Mouse (Mus musculus) neural tube, embryonic 10.5 days (tissue): ENCODE results near the gene Gid4.

ENCODE experiments used
- DNase-seq: peaks from one replicate; pipeline ENCODE4 v3.0.0-alpha.2; 2017; ENCODE audit warnings: low spot score; ENCODE audit errors: extremely low spot score

Gid4 gene

DNA sequence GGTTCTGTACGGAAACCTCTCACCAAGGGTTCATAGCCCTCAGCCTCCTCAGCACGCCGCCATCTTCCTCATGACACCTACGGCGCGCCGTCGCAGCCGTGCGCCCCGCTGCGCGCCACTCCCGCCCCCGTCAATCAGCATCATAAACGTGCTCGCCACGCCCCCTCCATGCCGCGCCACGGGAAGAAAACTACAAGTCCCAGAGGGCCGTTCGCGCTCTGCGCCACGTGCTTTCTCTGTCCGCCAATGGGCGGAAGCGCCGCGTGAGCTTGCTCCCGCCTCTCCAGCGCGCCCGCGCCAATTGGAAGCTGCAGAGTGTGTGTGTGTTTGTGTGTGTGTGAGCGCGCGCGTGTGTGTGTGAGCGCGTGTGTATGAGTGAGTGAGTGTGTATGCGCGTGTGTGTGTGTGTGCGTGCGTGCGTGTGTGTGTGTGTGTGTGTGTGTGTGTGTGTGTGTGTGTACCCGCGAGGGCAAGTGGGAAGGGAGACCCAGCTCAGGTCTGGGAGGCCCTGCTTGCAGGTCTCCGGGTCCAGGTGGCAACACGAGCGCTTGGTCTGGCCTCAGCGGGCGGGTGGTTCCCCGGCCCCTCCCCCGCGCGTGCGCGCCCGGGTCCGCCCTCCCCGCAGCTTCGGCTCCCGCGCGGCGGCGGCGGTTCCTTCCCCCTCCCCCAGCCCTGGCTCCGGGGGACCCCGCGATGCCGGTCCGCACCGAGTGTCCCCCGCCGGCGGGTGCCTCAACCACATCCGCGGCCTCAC lies at the start of gene Gid4:
Gene Gid4 (plus strand): TSS at position 183 of the 754 bp plus-strand sequence.
- DNase-seq, result peak; percentile 99

DNA sequence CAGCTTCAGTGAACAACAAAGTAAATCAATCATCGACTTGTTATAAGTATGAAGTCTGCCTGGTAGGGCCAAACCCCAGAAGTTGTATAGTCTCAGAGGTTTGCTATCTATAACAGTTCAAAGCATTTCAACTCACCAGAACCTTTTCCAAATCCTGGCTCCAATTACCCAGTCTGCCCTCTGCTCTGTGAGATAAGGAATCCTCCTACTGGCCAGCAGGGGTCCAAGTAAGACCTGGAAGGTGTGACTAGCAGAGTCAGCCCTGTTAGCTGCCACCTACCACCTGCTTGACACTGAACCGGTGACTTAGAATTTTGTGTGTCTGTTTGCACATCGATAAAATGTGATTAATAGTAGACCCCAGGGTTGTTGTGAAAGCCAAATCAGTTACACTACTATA lies 49.7 kb upstream of the Gid4 start:
- DNase-seq, result no peak

DNA sequence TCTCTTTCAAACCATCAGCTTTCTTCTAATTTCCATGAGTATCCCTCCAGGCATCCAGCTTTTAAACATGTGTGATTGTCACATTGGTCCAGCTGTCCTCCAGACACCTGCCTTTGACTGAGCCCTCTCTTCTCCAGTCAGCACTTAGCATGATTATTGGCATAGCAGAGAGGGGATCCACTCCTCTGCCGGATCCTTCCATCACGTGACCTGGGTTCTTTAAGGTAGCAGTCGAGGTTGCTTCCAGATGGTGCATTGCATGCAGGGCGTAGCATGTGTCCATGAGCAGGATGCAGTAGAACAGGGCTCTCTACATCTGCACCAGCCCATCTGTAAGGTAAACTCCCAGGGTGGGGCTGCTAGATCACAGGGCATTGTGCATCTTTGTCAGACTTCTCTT lies 48.0 kb upstream of the Gid4 start:
- DNase-seq, result no peak

DNA sequence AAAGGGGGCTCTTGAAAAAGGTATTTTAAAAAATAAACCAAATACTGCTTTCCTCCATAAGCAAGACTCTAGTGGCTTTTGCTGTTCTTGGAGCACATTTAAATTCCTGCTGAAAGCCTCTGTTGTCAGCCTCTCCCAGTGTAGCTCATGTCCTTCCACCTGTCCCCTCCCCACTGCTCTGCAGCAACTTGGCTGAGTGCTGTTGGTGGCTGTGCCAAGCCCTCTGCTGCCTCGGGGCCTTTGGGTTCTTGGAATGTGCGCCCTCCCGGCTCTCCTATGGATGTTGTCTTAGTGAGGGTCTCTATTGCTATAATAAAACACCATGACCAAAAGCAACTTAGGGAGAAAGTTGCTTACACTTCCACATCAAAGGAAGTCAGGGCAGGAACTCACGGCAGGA lies 47.5 kb upstream of the Gid4 start:
- no peak for DNase-seq

DNA sequence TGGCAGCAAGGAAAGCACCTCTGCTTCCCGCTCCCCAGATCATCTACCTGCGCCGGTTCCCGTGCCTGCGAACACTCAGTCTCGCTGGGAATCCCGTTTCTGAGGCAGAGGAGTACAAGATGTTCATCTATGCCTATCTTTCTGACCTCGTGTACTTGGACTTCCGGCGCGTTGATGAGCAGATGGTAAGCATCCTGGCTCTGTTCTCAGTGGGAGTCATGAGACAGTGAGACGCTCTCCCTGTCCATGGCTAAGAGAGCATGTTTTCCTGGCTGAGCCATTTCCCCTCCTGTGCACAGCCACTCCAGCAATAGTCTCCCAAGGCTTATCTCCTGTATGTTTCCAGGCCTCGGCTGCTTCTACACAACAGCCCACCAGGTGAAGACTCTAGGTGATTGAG lies 46.5 kb upstream of the Gid4 start:
- no peak for DNase-seq

DNA sequence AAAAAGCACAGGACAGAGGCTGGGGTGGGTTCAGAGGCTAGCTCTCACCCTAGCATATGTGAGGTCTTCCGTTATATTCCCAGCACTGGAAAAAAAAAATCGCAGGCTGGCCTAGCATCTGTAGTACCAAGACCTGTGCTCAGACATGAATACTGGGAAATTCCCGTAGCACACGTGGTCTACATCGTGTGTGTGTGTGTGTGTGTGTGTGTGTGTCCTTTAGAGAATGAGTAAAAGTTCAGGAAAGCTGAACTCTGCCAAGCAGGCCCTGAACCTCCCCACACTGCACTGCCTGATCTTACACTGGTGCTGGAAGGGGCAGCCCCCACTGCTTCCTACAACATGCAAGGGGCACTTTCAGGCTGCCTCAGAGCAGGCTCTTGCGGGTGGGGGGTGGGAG lies 42.5 kb upstream of the Gid4 start:
- no peak for DNase-seq

DNA sequence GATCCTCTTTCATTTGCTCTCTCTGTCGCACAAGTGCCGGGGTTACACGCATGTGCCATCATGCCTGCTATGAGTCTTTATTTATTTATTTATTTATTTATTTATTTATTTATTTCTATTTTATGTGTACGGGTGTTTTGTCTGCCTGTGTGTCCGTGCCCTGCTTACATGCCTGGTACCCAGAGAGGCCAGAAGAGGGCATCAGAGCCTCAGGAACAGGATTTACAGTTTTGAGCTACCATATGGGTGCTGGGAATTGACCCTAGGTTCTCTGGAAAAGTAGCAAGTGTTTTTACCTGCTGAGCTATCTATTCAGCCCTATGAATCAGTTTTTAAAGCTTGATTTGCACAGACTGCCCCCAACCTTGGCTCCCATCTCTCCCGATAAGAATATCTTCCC lies 33.4 kb upstream of the Gid4 start:
- DNase-seq, result no peak

DNA sequence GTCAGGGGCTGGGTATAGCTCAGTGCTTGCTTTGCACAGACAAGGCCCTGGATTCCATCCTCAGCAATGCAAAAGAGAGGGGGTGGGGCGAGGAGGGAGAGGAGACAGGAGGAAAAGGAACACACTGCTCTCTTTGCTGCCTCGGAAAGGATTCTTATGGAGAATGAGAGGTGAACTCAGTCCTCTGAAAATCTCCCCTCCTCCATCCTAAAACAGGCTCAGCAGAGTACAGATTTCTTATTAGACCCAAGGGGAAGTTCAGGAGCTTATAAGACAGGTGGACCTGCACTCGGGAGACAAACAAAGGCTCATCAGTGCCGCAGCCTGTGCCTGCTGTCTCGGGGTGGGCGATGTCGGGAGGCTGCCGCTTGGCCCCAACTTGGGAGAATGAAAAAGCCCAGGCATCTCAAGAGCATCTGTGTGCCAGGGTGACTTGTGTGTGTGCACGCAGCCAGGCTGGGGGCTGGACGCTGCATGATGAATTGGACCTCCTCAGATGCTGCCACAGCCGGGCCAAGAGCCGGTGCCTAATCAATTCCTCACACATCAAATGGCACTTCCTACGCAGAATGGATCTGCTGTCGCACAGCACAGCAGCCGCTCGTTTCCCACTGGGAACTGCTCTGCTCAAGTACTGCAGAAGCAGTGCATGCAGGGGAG lies 32.1 kb upstream of the Gid4 start:
- peak; percentile 42 for DNase-seq

DNA sequence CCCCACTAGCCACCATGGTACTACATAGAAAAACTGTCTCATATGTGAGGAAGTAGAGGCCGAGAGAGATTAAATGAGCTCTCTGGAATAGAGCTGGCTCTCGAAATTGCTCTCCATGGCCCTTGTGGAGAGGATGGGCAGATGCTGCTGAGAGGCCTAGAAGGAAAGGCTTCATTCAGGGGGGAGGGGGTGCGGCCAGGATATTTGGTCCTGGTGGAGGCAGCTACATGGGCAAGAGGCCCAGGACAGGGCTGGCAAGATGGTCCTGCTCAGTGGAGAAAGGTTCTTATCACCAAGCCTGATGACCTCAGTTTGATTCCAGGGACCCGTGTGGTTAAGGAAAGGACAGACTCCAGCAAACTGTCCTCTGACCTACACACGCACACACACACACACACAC lies 31.0 kb upstream of the Gid4 start:
- DNase-seq, result no peak

DNA sequence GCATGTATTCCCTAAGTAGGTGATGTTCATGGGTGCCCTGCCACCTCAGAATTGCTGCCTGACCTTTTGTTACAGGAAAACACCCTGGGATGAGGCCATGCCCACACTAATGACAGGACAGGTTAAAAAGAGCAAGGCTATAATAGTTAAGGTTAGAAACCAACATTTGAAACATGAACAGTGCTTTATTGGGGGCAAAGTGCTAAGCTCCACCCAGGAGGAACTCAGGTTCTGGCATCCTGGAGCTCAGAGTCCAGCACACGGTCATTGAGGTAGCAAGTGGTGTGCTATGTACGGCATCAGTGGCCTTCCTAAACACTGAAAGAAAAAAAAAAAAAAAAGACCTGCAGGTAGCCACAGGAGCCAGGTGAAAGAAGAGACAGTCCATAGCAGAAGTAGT lies 29.0 kb upstream of the Gid4 start:
- DNase-seq, result no peak

DNA sequence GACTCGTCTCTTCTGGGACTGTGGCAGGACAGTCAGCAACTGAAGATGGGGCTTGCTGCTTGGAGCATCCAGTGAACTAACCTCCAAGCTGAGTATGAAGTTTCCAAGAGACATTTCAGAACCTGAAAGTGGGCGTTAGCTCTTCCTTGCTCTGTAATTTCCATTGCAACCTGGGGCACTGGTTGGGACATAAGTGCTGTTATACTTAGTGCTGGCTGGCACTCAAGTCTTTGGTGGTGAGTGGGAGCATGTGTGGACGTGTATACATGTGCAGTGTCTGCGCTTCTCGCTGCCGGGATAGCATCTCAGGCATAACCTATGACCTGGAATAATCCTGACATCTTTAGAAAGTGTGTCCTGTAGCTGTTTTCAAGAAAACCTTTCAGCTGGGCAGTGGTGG lies 25.6 kb upstream of the Gid4 start:
- DNase-seq, result no peak

DNA sequence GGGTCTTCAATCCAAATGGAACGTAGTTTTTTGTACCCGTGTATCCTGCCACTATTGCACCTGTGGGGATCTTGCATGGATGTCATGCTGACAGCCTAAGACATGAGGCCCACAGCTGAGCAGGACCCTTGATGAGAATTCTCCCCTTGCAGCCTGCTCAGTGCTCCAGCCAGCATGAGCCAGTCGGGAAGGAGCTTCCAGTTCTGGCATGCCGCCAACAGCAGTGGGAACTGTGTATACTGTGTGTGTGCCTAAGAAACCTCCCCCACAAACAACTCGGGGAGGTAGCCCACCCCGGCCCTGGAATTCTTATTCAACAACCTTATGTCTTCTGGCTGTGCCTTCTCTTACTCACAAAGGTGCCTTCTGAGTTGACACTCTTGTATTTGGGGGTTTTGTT lies 20.4 kb upstream of the Gid4 start:
- DNase-seq, result no peak

DNA sequence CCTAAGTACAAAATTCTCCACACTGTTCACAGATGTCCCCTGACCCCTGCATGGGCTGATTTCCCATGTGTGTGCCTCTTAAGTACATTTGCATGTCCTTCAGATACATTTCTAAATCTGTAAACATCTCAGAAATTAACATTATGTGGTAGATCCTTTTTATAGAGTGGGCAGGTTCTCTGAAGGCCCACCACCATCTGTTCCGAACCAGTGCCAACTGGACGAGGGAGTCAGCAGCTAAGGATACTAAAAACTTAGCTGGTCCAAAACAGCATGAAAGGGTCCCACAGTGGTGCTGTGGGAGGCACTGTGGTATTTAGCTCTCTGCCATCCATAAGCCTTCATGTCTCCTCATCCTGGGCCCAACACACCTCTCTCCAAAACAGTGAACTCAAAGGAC lies 19.8 kb upstream of the Gid4 start:
- no peak for DNase-seq

DNA sequence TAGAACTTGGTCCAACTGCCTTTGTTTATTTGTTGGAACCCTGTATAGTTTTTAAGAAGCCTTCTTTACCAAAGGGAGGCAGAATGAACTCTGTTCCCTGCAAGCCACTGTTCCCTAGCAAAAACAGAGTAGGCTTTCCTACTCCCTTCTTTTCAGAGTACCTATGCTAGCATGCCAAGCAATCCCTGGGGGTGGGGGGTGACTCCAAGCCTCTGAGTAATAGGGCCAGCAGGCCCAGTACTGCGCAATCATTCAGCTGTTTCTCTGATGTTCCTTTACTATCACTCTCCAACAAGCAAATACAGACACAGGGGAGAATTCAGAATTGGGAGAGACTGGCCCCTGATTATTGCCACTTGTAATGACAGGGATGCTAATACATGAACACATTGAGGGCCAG lies 10.3 kb upstream of the Gid4 start:
- DNase-seq, result no peak

DNA sequence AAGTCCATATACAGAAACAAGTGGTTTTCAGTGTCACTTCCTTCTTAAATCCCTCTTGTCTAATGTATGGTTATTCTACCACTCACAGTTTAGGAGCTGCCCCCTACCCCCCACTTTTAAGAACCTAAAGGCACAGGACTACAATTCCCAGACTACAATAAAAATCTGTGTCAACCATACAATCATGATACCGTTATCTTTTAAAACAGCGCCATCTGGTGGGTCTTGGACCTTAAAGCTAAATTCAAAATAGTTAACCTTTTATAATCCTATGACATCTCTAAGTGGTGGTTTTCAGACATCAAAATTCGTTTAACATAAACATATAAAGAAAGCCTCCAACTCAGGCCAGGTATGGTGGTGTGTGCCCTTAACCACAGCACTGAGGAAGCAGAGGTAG lies 4.8 kb upstream of the Gid4 start:
- DNase-seq, result peak; percentile 50

DNA sequence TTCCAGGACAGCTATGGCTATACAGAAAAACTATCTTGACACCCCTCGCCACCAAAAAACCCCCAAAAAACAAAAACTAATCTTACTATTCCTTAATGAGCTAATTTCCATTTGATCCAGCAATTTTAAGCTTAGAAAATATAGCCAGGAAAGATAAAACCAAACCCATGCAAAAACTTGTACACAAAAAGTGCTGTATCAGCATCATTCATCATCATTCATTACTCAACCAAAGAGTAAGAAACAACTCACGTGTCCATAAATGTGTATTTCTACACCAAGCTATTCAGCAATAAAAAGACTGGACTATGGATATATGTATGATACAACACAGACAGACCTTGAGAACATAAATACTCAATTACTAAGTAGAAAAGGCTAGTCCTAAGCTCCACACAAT lies 4.0 kb upstream of the Gid4 start:
- no peak for DNase-seq

DNA sequence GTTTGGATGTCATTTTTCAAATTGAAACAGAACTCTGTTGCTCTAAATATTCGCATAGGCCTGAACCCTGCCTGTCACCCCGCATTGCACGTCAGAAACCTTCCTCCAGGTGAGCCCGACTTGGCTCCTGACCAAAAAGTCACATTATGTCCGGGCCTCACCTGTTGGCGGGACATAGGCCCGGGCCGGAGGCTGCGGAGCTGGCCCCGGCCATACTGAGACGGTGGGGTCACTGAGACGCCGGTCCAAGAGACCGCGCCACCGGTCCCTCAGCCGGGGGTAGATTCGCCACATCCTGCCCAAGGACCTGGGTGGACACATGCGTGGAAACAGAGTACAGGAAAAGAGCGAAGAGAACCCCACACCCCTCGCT lies 369 bp upstream of the Gid4 start:
- DNase-seq, result no peak

DNA sequence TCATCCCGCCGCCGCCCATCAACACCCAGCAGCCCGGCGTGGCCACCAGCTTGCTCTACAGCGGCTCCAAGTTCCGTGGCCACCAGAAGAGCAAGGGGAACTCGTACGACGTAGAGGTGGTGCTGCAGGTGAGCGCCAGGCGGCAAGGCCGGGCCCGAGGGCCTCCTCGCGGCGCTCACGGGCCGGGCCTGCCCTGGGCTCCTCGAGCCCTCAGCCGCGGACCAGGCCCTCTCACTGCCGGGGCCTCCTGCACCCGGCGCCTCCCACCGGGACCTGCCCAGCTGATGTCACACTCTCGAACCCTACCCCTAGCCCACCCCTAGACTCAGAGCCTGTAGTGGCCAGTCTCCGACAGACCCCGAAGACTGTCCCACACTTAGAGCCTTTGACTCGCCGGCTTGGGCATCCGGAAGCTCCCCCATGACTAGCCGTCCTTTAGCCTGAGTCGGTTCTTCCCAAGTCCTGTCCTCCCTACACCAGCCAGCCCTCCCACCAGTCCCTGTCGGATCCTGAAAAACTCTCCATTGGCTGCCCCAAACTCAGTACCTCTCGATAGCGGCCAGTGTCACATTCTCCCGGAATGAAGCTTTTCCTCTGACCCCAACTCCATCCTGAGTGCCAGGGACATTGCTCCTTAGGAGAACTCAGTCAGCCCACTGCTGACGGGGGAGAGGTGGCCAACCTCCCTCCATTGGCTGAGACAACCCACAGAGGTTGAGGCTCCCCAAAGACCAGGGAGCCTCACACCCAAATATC lies 950 bp downstream of the Gid4 start, which contains the start of gene Atpaf2:
Gene Atpaf2 (minus strand): TSS at position 741 of the 756 bp plus-strand sequence.
- DNase-seq, result no peak

DNA sequence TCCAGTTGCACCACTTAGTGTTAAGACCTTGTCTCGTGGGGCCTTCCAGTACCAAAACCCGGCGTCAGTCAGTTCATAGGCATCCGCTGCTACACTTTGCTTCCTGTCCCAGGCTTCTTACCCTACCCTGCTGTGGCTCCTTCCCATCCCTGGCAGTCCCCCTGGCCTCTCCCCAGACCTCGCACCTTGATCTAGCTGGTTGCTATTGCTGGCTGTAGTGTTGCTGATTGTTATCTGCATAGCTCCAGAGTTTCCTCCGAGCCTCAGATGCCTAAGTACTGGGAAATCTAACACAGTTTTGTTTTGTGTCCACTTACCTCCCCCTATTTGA lies 1.5 kb downstream of the Gid4 start:
- peak; percentile 14 for DNase-seq

DNA sequence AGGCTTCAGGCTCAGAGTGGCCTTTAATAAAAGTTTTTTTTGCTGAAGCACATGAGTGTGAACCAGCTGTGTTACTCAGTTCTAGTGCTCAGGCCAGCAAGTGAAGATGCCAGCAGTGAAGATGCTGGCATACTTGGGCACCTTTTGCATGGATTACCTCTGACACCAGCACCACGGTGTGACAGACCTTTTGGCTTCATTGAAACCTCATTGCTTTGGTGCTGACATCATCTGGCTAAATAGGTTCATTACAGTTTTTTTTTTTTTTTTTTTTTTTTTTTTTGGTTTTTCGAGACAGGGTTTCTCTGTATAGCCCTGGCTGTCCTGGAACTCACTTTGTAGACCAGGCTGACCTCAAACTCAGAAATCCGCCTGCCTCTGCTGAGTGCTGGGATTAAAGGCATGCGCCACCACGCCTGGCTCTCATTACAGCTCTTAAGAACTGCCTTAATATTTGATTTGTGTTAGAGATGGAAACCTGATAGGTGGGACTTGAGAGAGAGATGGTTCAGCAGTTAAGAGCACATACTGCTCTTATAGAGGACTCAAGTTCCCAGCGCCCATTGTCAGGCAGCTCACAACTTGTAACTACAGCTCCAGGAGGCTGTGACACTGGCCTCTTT lies 5.2 kb downstream of the Gid4 start:
- DNase-seq, result no peak

DNA sequence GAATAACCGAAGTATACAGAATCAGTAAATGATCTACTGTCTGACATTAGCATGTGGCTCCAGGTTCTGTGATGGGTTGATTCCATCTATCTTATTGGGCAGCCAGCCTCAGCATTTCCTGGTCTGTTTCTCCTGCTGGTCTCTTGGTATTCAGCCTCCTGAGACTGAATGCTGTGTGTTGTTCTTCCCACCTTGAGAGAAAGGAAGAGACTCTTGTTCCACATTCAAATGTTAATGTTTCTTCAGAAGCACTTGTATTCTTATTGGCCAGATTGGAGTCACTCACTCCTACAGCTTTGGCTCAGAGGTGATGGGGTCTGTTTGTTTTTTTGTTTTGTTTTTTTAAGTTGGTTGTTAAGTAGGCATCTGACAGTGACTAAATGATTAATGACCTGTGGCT lies 6.1 kb downstream of the Gid4 start:
- no peak for DNase-seq

DNA sequence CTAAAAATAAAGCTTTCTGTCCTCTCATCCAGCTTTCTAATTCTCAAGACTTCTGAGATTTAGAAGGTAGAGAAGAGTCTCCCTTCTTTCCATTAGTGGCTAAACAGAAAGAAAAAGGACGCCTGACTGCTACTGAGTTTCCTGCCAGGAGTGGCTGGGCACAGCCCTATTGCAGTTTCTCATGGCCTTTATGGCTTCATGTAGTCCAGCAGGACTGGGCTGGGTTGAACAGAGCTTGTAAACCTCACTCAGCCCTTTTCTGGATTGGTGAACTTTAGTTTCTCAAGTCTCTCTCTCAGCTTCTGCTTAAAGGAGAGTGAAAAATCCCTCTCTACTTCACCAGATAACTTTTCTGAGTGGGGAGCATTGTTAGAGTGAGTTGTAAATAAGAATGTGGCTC lies 9.5 kb downstream of the Gid4 start:
- no peak for DNase-seq
